Mouse (Mus musculus): ENCODE data around the gene Acacb. TPM values are rescaled to one million over a fixed set of nuclear protein-coding genes. Genes with fewer than 3 reads are reported as not detected.
A peak's percentile ranks its signal among the peaks of the same experiment; 100 is the strongest.

The Acacb gene
- polyA plus RNA-seq, 1 experiment from 2014 or later: 2.5 TPM

DNA sequence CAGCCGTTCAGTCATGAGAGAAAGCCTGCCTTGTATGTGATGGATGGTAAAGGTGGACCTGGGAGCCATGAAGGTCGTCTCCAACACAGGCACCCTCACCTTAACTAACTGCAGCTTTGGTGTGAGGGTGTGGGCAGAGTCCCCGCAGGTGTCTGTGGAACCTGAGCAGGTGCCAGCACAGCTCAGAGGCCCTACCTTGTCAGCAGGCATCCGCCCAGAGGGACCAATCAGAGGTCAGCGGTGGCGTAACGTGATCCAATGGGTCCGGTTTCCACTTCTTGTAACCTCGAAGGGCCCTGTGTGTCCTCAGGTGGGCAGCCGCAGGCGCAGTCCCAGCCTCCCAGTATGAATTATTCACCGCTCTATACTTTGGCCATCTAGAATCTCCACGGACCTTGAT, 142.5 kb downstream of the Acacb start, which contains the start of gene Myo1h:
Gene Myo1h (plus strand): TSS at position 293 of the 400 bp plus-strand sequence.
- Histone ChIP-seq H3K4me2 (replicated peaks; ENCODE audit: low read depth, low read length) (no peak within 1 kb of the TSS), H3K4me3 (ENCODE audit: low read depth, low read length) (no peak within 1 kb of the TSS), H3K9me3 (ENCODE audit: control insufficient read depth, low read depth, low read length) (no peaks in the 10 kb centered on the region), H3K9ac (replicated peaks; ENCODE audit: low read depth, low read length) (no peak within 1 kb of the TSS), H3K36me3 (ENCODE audit: control insufficient read depth, insufficient read depth, low read length) (no peaks in the 10 kb centered on the region), H3K4me1 (ENCODE audit: control insufficient read depth, insufficient read depth, low read length) (no peaks in the 10 kb centered on the region), H3K27me3 (ENCODE audit: control insufficient read depth, insufficient read depth, low read length) (no peaks in the 10 kb centered on the region), H3K27ac (ENCODE audit: low read length) (no peak within 1 kb of the TSS)
- ATAC-seq (ENCODE audit: insufficient number of reproducible peaks, insufficient read depth, low FRiP score, low read depth): no peak
- 37% methylated on average over 13 of the region's 13 CpGs for WGBS

DNA sequence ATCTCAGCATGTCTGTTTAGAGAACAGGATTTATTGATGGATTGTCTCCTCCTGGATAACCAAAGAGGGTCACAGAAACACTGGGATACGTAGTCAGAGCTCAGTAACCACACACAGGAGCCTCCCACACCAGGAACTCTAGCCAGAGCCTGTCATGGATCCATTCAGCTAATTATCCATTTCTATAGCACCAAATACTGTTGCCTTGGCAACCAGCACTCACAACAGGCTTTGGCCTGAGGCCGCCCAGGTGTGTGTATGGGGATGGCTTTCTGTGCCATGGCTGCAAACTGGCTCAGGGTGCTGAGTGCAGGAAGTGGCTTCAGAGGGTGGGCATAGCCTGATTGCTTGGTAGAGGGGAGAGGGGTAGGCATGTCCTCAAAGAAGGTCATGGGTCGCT, 143.7 kb downstream of the Acacb start:
- no peak for ATAC-seq (ENCODE audit: insufficient number of reproducible peaks, insufficient read depth, low FRiP score, low read depth)
- 65% methylated on average over 3 of the region's 3 CpGs for WGBS
- no peak overlapping the region for H3K4me3 ChIP-seq (ENCODE audit: low read depth, low read length)
- no peak overlapping the region for H3K4me2 ChIP-seq (replicated peaks; ENCODE audit: low read depth, low read length)
- no peaks in the 10 kb centered on the region for H3K27me3 ChIP-seq (ENCODE audit: control insufficient read depth, insufficient read depth, low read length)
- no peak overlapping the region for H3K27ac ChIP-seq (ENCODE audit: low read length)
- H3K9me3 ChIP-seq (ENCODE audit: control insufficient read depth, low read depth, low read length): no peaks in the 10 kb centered on the region
- no peaks in the 10 kb centered on the region for H3K36me3 ChIP-seq (ENCODE audit: control insufficient read depth, insufficient read depth, low read length)
- H3K4me1 ChIP-seq (ENCODE audit: control insufficient read depth, insufficient read depth, low read length): no peaks in the 10 kb centered on the region
- H3K9ac ChIP-seq (replicated peaks; ENCODE audit: low read depth, low read length): no peak overlapping the region

DNA sequence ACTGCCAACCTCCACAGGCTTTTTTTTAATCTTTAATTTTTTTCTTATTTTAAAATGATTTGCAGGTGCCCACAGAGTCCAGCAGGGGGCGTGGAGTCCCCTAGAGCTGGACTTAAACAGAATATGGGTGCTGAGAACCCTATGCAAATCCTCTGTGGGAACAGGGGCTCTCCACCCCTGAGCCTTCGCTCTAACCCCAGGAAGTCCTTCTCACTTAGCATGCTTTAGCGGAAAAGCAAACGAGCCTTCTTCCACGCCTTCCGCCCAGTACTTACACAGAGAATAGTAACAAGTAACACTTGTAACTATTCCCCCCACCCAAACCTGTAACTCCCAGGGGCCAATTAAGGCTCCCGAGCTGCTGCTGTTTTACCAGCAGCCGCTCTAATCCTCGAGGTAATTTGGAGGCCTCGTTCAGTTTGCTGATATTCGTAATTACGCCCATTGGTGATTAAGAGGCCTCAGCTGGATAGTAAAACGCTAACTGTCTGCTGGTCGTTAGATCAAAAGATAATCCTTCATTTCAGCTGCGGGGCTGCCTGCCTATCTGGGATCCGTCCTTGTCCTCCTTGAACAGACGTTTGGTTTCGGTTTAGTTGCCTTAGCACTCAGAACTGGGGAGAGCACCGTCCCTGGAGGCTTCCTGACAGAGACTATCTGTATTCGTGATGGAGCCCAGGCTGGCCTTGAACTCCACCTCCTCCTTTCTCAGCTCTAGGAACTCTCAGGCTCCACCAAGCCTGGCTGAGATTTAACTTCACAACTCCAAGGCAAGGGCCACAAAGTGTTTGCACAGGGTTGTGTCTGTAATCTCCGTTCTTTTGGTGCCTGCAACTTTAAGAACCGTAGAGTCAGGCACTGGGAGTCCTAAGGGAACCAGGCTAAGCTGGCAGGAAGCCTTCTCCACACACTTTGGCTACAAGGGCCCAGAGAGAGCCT, 150.6 kb downstream of the Acacb start:
- H3K27ac ChIP-seq (ENCODE audit: low read length): no peak overlapping the region
- ATAC-seq (ENCODE audit: insufficient number of reproducible peaks, insufficient read depth, low FRiP score, low read depth): no peak
- no peaks in the 10 kb centered on the region for H3K36me3 ChIP-seq (ENCODE audit: control insufficient read depth, insufficient read depth, low read length)
- H3K9ac ChIP-seq (replicated peaks; ENCODE audit: low read depth, low read length): no peak overlapping the region
- H3K9me3 ChIP-seq (ENCODE audit: control insufficient read depth, low read depth, low read length): no peaks in the 10 kb centered on the region
- 0 out of 2 replicates have a peak, but pooled peaks cover 8% of the 10 kb centered on the region for H3K4me1 ChIP-seq (ENCODE audit: control insufficient read depth, insufficient read depth, low read length)
- H3K27me3 ChIP-seq (ENCODE audit: control insufficient read depth, insufficient read depth, low read length): no peaks in the 10 kb centered on the region
- whole genome bisulfite sequencing: 29% methylated on average over 22 of the region's 22 CpGs
- H3K4me3 ChIP-seq (ENCODE audit: low read depth, low read length): no peak overlapping the region
- H3K4me2 ChIP-seq (replicated peaks; ENCODE audit: low read depth, low read length): 0 out of 2 replicates have a peak overlapping the region, but pooled peaks have one; percentile 2

DNA sequence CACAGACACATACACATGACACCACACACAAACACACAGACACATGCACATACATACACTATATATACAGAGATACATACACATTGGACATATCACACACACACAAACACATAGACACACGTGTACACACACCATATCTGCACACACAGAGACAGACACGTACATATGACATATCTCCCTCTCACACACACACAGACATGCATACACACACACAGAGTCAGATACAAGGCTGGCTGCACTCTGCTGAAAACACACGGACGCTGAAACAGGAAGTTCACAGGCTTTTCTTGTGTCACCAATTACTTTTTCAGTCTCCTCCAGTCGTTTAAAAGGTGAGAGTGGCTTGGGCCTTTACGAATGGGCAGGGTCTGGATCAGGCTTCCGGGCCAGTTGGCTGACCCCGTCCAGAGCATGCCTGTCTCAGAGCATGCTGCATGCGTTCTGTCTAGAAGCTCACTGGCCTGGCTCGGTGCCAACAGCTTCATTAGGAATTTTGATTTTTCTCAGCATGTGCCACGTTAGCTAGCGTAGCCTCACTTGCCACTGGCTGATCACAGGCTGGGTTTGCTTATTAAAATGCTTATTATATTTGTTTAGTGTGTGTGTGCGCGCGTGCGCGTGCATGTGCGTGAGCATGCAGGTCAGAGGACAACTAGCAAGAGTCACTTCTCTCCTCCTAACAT, 152.0 kb downstream of the Acacb start:
- Histone ChIP-seq H3K4me3 (ENCODE audit: low read depth, low read length) (no peak overlapping the region), H3K9ac (replicated peaks; ENCODE audit: low read depth, low read length) (no peak overlapping the region), H3K36me3 (ENCODE audit: control insufficient read depth, insufficient read depth, low read length) (no peaks in the 10 kb centered on the region), H3K27me3 (ENCODE audit: control insufficient read depth, insufficient read depth, low read length) (no peaks in the 10 kb centered on the region), H3K9me3 (ENCODE audit: control insufficient read depth, low read depth, low read length) (no peaks in the 10 kb centered on the region), H3K4me1 (ENCODE audit: control insufficient read depth, insufficient read depth, low read length) (0 out of 2 replicates have a peak, but pooled peaks cover 8% of the 10 kb centered on the region), H3K27ac (ENCODE audit: low read length) (no peak overlapping the region), H3K4me2 (replicated peaks; ENCODE audit: low read depth, low read length) (no peak overlapping the region)
- WGBS: 56% methylated on average over 18 of the region's 18 CpGs
- peak; percentile 49; the same call in 1 of the 2 replicates for ATAC-seq (ENCODE audit: insufficient number of reproducible peaks, insufficient read depth, low FRiP score, low read depth)

DNA sequence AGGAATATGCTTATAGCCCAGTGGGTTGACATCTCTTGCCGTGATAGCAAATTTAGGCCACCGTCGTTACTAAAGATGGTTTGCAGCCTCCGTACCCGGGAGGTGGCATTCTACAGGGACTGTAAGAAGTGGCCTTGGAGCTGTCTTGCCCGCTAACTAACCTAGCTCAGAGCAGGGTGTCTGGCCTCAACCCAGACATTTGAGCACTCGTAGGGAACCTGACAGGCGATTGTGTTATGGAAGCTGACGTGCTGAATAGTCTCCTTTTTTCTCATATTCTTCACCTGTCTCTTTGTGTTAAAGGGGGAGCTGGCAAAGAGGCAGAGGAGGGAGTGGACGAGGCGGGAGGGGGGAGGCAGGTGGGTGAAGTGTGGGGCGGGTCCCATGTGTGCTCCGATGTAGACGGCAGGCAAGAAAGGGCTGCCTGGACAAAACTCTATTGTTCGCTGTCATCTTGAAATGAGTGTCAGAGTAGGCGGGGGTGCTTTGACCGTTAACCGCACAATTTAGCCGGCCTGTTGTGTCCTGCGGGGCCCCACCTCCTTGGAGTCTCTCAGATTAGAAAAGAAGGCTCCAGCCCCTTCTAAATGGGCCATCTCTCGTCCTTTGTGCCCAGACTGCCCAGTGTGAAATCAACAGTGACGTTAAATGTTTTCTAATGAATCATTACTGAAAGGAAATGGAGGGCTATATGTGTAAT, 153.0 kb downstream of the Acacb start:
- H3K36me3 ChIP-seq (ENCODE audit: control insufficient read depth, insufficient read depth, low read length): no peaks in the 10 kb centered on the region
- H3K27me3 ChIP-seq (ENCODE audit: control insufficient read depth, insufficient read depth, low read length): no peaks in the 10 kb centered on the region
- no peak overlapping the region for H3K27ac ChIP-seq (ENCODE audit: low read length)
- WGBS: 59% methylated on average over 22 of the region's 22 CpGs
- H3K4me2 ChIP-seq (replicated peaks; ENCODE audit: low read depth, low read length): no peak overlapping the region
- 0 out of 2 replicates have a peak, but pooled peaks cover 8% of the 10 kb centered on the region for H3K4me1 ChIP-seq (ENCODE audit: control insufficient read depth, insufficient read depth, low read length)
- no peak for ATAC-seq (ENCODE audit: insufficient number of reproducible peaks, insufficient read depth, low FRiP score, low read depth)
- H3K9me3 ChIP-seq (ENCODE audit: control insufficient read depth, low read depth, low read length): no peaks in the 10 kb centered on the region
- H3K9ac ChIP-seq (replicated peaks; ENCODE audit: low read depth, low read length): no peak overlapping the region
- H3K4me3 ChIP-seq (ENCODE audit: low read depth, low read length): no peak overlapping the region

DNA sequence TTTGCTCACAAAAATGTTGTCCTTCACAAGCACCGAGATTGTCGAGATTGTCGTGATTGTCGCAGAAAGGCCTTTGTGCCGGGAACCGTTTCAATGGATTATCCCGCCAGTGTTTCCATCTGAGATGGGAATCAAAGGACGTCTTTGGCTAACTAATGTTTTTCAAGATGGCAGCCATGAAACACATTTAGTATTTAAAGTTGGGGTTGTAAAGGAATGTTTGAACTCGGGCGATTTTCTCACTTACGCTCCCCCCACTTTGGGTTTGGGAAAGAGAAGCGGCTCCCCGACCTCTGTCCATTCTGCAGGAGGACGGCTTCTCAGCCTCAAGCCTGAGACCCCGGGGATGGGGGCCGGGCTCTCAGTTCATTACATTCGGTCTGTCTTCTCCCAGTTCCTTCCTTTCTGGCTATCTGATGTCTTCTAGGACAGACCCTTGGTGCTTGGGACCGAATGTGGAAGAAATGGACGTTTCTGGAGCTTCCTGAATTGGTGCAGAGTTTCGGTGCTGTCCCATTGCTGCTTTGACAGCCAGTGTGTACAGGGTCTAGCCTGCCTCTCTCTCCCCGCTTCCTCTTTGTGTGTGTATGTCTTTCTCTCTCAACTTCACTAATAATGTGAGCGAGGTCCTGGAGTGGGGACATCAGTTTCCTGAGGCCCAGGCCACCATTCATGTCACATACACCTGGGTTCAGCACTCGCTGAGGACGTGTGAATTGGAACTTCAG, 153.7 kb downstream of the Acacb start:
- Histone ChIP-seq H3K36me3 (ENCODE audit: control insufficient read depth, insufficient read depth, low read length) (no peaks in the 10 kb centered on the region), H3K4me1 (ENCODE audit: control insufficient read depth, insufficient read depth, low read length) (0 out of 2 replicates have a peak, but pooled peaks cover 8% of the 10 kb centered on the region), H3K4me2 (replicated peaks; ENCODE audit: low read depth, low read length) (no peak overlapping the region), H3K27me3 (ENCODE audit: control insufficient read depth, insufficient read depth, low read length) (no peaks in the 10 kb centered on the region), H3K27ac (ENCODE audit: low read length) (no peak overlapping the region), H3K9ac (replicated peaks; ENCODE audit: low read depth, low read length) (no peak overlapping the region), H3K4me3 (ENCODE audit: low read depth, low read length) (no peak overlapping the region), H3K9me3 (ENCODE audit: control insufficient read depth, low read depth, low read length) (no peaks in the 10 kb centered on the region)
- WGBS: 88% methylated on average over 24 of the region's 24 CpGs
- ATAC-seq (ENCODE audit: insufficient number of reproducible peaks, insufficient read depth, low FRiP score, low read depth): no peak
